Mouse (Mus musculus) neutrophil, adult 59 days (primary cell): Measurements from ENCODE around the gene Gm9789. TPM values are rescaled to one million over a fixed set of nuclear protein-coding genes. Genes with fewer than 3 reads are reported as not detected.

Experiments used
- total RNA-seq, 2 experiments: library from RNA; stranded (reverse); gene quantifications; 1 replicate in 1 of 2; 2 replicates in 1 of 2; pipeline ENCODE4 v1.2.4; 2023

The Gm9789 gene
- total RNA-seq: not detected

DNA sequence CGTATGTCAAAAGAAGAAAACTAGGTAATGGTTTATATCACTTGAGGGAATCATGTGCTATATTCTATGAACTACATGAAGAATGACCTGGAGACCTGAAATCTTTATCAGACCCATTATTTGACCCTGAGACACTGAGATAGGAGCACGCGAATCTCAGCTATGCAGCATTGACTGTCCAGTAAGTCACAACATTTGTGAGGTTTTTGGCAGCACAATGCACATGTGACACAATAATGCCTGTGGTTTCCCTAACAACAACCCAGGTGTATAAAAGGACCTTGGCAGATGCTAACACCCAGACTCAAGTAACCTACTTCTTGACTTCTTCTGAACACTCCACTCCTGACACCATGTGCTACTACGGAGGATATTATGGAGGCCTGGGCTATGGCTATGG, at the start of gene Gm9789:
Gm9789 (plus strand) TSS at position 301 of the 400 bp plus-strand sequence.

DNA sequence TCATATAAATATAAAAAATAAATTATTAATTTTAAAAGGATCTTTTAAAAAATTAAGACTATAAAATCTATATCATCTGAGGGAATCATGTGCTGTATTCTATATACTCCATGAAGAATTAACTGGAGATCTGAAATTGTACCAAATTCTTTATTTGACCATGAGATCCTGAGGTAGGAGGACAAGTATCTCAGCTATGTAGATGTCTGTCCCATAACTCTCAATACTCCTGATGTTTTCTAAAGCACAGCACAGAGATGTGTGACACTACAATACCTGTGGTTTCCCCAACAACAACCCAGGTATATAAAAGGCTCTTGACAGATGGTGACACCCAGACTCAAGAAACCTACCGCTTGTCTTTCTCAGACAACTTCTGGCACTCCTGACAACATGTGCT, 17.2 kb upstream of the Gm9789 start, which contains the start of gene Gm6358:
Gm6358 (plus strand) TSS at position 301 of the 400 bp plus-strand sequence.

GRCm38 (mm10) chr16:89150786-89151185, 7.0 kb upstream of the Gm9789 start, which contains the start of gene Gm10061:
Gm10061 (plus strand) TSS chr16:89151086.

GRCm38 (mm10) chr16:89169190-89169589, 11.4 kb downstream of the Gm9789 start, which contains the start of gene Gm7735:
Gm7735 (plus strand) TSS chr16:89169490.

DNA sequence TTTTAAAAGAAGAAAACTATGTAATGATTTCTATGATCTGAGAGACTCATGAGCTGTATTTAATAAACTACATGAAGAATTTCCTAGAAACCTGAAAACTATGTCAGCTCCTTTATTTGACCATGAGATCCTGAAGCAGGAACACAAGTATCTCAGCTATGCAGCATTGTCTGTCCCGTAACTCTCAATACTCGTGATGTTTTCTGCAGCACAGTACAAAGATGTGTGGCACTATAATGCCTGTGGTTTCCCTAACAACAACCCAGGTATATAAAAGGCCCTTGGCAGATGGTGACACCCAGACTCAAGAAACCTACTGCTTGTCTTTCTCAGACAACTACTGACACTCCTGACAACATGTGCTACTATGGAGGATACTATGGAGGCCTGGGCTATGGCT, 16.7 kb downstream of the Gm9789 start, which contains the start of gene 1110057P08Rik:
1110057P08Rik (plus strand) TSS at position 301 of the 400 bp plus-strand sequence.

GRCm38 (mm10) chr16:89205561-89205960, 47.8 kb downstream of the Gm9789 start, which contains the start of gene Krtap20-2:
Krtap20-2 (plus strand) TSS chr16:89205861.

Other genes with a start within 250 kb of the Gm9789 start
- gene Krtap19-9b, start 225.7 kb upstream of the Gm9789 start, total RNA-seq: not detected
- not detected for gene Krtap16-3, start 195.1 kb upstream of the Gm9789 start, total RNA-seq
- gene Krtap22-2, start 147.2 kb upstream of the Gm9789 start, total RNA-seq: not detected
- gene Gm10229, start 142.7 kb upstream of the Gm9789 start, total RNA-seq: not detected
- gene Krtap6-1, start 126.3 kb upstream of the Gm9789 start, total RNA-seq: not detected
- gene Gm10228, start 116.5 kb upstream of the Gm9789 start, total RNA-seq: not detected
- gene Krtap6-5, start 110.1 kb upstream of the Gm9789 start, total RNA-seq: not detected
- gene 1110025L11Rik, start 94.0 kb upstream of the Gm9789 start, total RNA-seq: not detected
- gene Krtap6-3, start 73.9 kb upstream of the Gm9789 start, total RNA-seq: not detected
- gene Gm6358, start 17.1 kb upstream of the Gm9789 start, total RNA-seq: not detected
- gene Gm10061, start 6.9 kb upstream of the Gm9789 start, total RNA-seq: not detected
- gene Gm7735, start 11.5 kb downstream of the Gm9789 start, total RNA-seq: not detected
- gene 1110057P08Rik, start 16.8 kb downstream of the Gm9789 start, total RNA-seq: not detected
- not detected for gene Krtap20-2, start 47.9 kb downstream of the Gm9789 start, total RNA-seq
- not detected for gene Krtap21-1, start 245.9 kb downstream of the Gm9789 start, total RNA-seq